Mouse (Mus musculus): ENCODE results near the gene Ubl7. TPM values are rescaled to one million over a fixed set of nuclear protein-coding genes. Genes with fewer than 3 reads are reported as not detected.
A peak's percentile ranks its signal among the peaks of the same experiment; 100 is the strongest.
"Not testable (repeated sequence)": the region's sequence is repeated elsewhere in the genome, so short reads cannot be mapped to it uniquely, and the experiment has no call there.

The Ubl7 gene
- 100 to 1,000 TPM; 138 to 191 TPM for polyA plus RNA-seq (2017; shearing (Covaris generic))

GRCm38 (mm10) chr9:57910254-57911160 lies at the start of gene Ubl7:
TSS of gene Ubl7 (plus strand) at chr9:57910979.
- ATAC-seq: peak; percentile 100

GRCm38 (mm10) chr9:57861951-57862471 lies 48.8 kb upstream of the Ubl7 start:
- peak; percentile 64 for ATAC-seq

GRCm38 (mm10) chr9:57864336-57864735 lies 46.4 kb upstream of the Ubl7 start:
- no peak for ATAC-seq

- peak; percentile 94 for ATAC-seq
These were observed 44.2 kb upstream of the Ubl7 start for GRCm38 (mm10) chr9:57866530-57866929.

- ATAC-seq: no peak
These were observed 43.5 kb upstream of the Ubl7 start for GRCm38 (mm10) chr9:57867236-57867635.

- no peak for ATAC-seq
These were observed 42.9 kb upstream of the Ubl7 start for GRCm38 (mm10) chr9:57867880-57868279.

- no peak for ATAC-seq
These were observed 42.0 kb upstream of the Ubl7 start for GRCm38 (mm10) chr9:57868767-57869166.

GRCm38 (mm10) chr9:57870273-57870816 lies 40.4 kb upstream of the Ubl7 start:
- no peak for ATAC-seq

GRCm38 (mm10) chr9:57874134-57874533 lies 36.6 kb upstream of the Ubl7 start:
- no peak for ATAC-seq

GRCm38 (mm10) chr9:57874994-57875393 lies 35.8 kb upstream of the Ubl7 start:
- no peak for ATAC-seq

- ATAC-seq: no peak
These were observed 31.6 kb upstream of the Ubl7 start for GRCm38 (mm10) chr9:57879213-57879612.

GRCm38 (mm10) chr9:57880278-57880677 lies 30.5 kb upstream of the Ubl7 start:
- no peak for ATAC-seq

GRCm38 (mm10) chr9:57881781-57882180 lies 29.0 kb upstream of the Ubl7 start:
- not testable (repeated sequence) for ATAC-seq

- no peak for ATAC-seq
These were observed 27.4 kb upstream of the Ubl7 start for GRCm38 (mm10) chr9:57883413-57883812.

GRCm38 (mm10) chr9:57888119-57888518 lies 22.7 kb upstream of the Ubl7 start:
- peak; percentile 41 for ATAC-seq

- ATAC-seq: no peak
These were observed 10.3 kb upstream of the Ubl7 start for GRCm38 (mm10) chr9:57900478-57900877.

- ATAC-seq: no peak
These were observed 9.6 kb upstream of the Ubl7 start for GRCm38 (mm10) chr9:57901197-57901596.

GRCm38 (mm10) chr9:57901601-57902000 lies 9.2 kb upstream of the Ubl7 start:
- no peak for ATAC-seq

GRCm38 (mm10) chr9:57902132-57902531 lies 8.6 kb upstream of the Ubl7 start:
- no peak for ATAC-seq

- ATAC-seq: no peak
These were observed 7.1 kb upstream of the Ubl7 start for GRCm38 (mm10) chr9:57903589-57904249.

- no peak for ATAC-seq
These were observed 6.5 kb upstream of the Ubl7 start for GRCm38 (mm10) chr9:57904250-57904644.

GRCm38 (mm10) chr9:57907206-57907605 lies 3.6 kb upstream of the Ubl7 start:
- ATAC-seq: no peak

GRCm38 (mm10) chr9:57912571-57912970 lies 1.8 kb downstream of the Ubl7 start:
- no peak for ATAC-seq
